Mouse (Mus musculus) C2C12 (cell line): ENCODE measurements around the gene Gm20388.

Experiments used
- CEBPB ChIP-seq: IDR thresholded peaks from one replicate; pipeline ENCODE4 v1.6.1; 2011; ENCODE audit warnings: low read depth, mild to moderate bottlenecking, control low read depth, moderate library complexity
- CTCF ChIP-seq: IDR thresholded peaks from one replicate; pipeline ENCODE4 v1.5.1; 2011; ENCODE audit not compliant: control insufficient read depth, insufficient read depth, insufficient read length
- MYOD1 ChIP-seq: IDR thresholded peaks from one replicate; pipeline ENCODE4 v1.6.1; 2011; ENCODE audit warnings: low read depth; ENCODE audit not compliant: control insufficient read depth, insufficient read length
- USF1 ChIP-seq: IDR thresholded peaks from one replicate; pipeline ENCODE4 v1.6.1; 2011; ENCODE audit warnings: low read depth, mild to moderate bottlenecking, control low read depth, moderate library complexity

DNA sequence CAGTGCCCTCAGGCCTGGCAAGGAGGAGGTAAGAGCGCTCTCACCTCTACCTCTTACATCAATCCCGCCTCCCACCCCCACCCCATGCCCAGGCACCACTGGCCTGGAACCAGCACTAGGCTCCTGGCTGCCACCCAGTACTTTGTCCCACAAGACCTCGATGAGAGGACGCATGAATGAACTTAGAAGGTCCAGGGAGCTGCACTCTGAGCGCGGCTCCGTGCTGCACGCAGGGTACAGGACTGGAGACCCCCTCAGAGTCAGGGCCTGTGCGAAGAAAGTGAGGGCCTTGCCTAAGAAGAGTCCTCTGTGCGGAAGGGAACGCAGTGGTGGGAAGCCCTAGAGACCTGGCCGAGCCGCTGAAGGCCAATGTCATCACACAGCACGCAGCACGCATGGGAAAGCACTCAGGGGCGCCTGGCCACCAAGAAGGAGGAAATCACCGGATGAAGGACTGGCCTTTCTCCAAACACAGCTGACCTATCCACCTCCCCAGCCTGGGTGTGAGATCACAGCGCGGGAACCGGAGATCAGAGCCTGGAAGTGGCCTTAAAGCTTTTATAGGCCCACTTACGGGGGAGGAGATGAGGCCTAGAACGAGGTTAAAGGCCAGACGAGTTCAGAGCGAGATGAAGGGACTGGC, 2636.3 kb downstream of the Gm20388 start:
- TF ChIP-seq CTCF (no peak), USF1 (no peak), CEBPB (no peak), MYOD1 (no peak)
